Mouse (Mus musculus): ENCODE data around the gene Arid1a.

Arid1a gene

GRCm38 (mm10) chr4:133730122-133730521 lies 26.4 kb downstream of the Arid1a start:
- no peak for DNase-seq (ENCODE audit: low spot score)

- peak; percentile 36 for DNase-seq (ENCODE audit: low spot score)
Observed at GRCm38 (mm10) chr4:133729541-133730093, 27.0 kb downstream of the Arid1a start.

GRCm38 (mm10) chr4:133729007-133729406 lies 27.6 kb downstream of the Arid1a start:
- DNase-seq (ENCODE audit: low spot score): no peak

- no peak for DNase-seq (ENCODE audit: low spot score)
Observed at GRCm38 (mm10) chr4:133728256-133728655, 28.3 kb downstream of the Arid1a start.

GRCm38 (mm10) chr4:133725706-133726105 lies 30.9 kb downstream of the Arid1a start:
- DNase-seq (ENCODE audit: low spot score): no peak

- DNase-seq (ENCODE audit: low spot score): no peak
Observed at GRCm38 (mm10) chr4:133719791-133720190, 36.8 kb downstream of the Arid1a start.

GRCm38 (mm10) chr4:133712755-133713154 lies 43.8 kb downstream of the Arid1a start:
- no peak for DNase-seq (ENCODE audit: low spot score)

GRCm38 (mm10) chr4:133711307-133712076 lies 45.1 kb downstream of the Arid1a start:
- no peak for DNase-seq (ENCODE audit: low spot score)

- DNase-seq (ENCODE audit: low spot score): no peak
Observed at GRCm38 (mm10) chr4:133709395-133709794, 47.2 kb downstream of the Arid1a start.

- no peak for DNase-seq (ENCODE audit: low spot score)
Observed at GRCm38 (mm10) chr4:133707464-133707863, 49.1 kb downstream of the Arid1a start.

GRCm38 (mm10) chr4:133706956-133707355 lies 49.6 kb downstream of the Arid1a start:
- no peak for DNase-seq (ENCODE audit: low spot score)

- no peak for DNase-seq (ENCODE audit: low spot score)
Observed at GRCm38 (mm10) chr4:133705062-133705461, 51.5 kb downstream of the Arid1a start.

- no peak for DNase-seq (ENCODE audit: low spot score)
Observed at GRCm38 (mm10) chr4:133700905-133701368, 55.6 kb downstream of the Arid1a start.

GRCm38 (mm10) chr4:133695363-133695762 lies 61.2 kb downstream of the Arid1a start:
- DNase-seq (ENCODE audit: low spot score): no peak

GRCm38 (mm10) chr4:133690252-133690651 lies 66.3 kb downstream of the Arid1a start:
- DNase-seq (ENCODE audit: low spot score): no peak

GRCm38 (mm10) chr4:133688417-133689067 lies 68.0 kb downstream of the Arid1a start:
- DNase-seq (ENCODE audit: low spot score): no peak

- no peak for DNase-seq (ENCODE audit: low spot score)
Observed at GRCm38 (mm10) chr4:133687126-133687525, 69.4 kb downstream of the Arid1a start.

GRCm38 (mm10) chr4:133686512-133686911 lies 70.1 kb downstream of the Arid1a start:
- DNase-seq (ENCODE audit: low spot score): no peak

GRCm38 (mm10) chr4:133680206-133680786 lies 76.3 kb downstream of the Arid1a start:
- no peak for DNase-seq (ENCODE audit: low spot score)

GRCm38 (mm10) chr4:133679629-133680028 lies 76.9 kb downstream of the Arid1a start:
- DNase-seq (ENCODE audit: low spot score): no peak

GRCm38 (mm10) chr4:133677266-133677665 lies 79.3 kb downstream of the Arid1a start:
- no peak for DNase-seq (ENCODE audit: low spot score)

GRCm38 (mm10) chr4:133676189-133676588 lies 80.4 kb downstream of the Arid1a start:
- no peak for DNase-seq (ENCODE audit: low spot score)

- DNase-seq (ENCODE audit: low spot score): no peak
Observed at GRCm38 (mm10) chr4:133675594-133676016, 81.0 kb downstream of the Arid1a start.
